Mouse (Mus musculus): ENCODE data around the gene Ssmem1.
A peak's percentile ranks its signal among the peaks of the same experiment; 100 is the strongest.

Ssmem1 gene

DNA sequence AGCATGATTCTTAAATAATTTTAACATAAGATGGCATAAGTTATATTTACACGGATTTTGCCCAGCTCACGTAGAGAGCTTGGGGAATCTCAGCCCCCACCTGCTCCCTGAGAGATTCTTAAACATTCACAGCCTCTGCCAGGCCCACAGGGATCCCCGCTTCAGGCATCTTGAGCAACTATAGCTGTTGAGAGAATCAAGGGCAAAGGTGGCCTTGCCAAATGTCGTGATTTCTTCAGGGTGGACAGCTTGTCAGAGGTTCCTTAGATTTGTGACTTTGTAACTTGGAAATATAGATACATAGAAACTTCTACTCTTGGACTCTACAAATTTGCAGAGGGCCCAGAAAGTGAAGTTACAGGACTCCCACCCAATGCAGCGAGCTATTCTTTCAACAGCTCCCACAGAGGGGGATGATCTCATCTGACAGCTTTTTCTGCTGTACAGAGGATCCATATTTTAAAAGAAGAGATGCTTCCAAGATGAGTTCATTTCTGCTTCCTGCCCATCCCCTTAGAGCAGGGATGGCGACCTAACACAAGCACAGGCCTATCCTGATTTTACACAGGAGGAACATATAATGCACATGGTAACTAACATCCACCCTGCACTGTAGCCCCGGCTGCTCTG lies 43.8 kb downstream of the Ssmem1 start:
- no peak for DNase-seq (ENCODE audit: inconsistent ontology term)

DNA sequence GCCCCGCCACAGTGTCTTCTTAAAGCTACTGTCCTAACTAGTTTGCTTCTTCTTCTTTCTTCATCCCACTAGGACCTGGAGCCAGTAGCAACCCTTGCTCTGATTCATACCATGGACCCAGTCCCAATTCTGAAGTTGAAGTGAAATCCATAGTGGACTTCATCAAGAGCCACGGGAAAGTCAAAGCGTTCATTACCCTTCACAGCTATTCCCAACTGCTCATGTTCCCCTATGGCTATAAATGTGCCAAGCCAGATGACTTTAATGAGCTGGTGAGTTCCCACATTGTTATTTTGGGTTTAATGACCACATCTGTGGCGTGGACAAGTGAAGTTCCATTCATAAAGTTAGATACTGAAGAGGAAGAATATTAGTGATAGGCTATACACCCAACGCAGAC lies 44.4 kb downstream of the Ssmem1 start:
- DNase-seq (ENCODE audit: inconsistent ontology term): no peak

DNA sequence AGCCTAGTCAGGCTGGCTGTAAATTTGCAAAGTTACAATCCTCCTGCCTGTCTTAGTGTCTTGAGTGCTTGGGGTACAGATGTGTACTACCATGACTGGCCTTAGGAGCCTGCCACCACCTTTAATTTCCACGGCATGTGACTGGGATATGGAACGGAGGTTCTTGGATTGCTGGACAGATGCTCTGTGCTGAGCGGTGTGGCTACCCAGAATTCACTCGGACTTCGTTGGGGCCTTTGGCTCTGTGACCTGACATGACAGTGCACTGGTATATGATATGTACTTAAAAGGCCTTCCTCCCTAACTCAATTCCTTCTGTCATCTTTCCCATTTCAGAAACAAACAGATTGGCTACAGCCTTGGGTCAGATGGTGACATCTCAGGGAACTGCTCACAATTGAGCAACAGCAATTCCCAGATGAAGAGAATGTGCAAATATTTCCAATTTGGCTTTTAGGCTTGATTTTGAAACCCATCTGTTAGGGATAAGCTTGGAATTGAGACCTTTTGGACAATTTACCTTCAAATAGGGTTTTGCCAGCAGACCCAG lies 45.0 kb downstream of the Ssmem1 start:
- no peak for DNase-seq (ENCODE audit: inconsistent ontology term)

DNA sequence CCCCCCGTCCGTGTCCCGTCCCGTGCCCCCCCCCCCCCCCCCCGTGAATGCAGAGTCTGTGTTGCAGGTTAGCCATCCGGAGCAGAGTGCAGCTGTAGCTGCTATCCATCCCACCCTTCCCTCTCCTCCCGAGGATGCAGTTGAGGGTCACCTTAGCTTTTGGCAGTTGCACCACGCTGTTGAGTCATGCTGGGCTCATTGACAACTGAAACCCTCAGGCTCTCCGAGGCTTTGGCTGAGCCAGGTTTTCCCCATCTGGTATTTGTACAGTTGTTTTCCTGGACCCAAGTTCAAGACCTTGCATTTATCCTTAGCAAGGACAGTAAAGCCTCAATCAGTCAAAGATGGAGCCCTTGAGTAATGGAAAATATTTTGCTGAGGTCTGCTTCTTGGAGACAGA lies 46.4 kb downstream of the Ssmem1 start:
- DNase-seq (ENCODE audit: inconsistent ontology term): peak; percentile 53

DNA sequence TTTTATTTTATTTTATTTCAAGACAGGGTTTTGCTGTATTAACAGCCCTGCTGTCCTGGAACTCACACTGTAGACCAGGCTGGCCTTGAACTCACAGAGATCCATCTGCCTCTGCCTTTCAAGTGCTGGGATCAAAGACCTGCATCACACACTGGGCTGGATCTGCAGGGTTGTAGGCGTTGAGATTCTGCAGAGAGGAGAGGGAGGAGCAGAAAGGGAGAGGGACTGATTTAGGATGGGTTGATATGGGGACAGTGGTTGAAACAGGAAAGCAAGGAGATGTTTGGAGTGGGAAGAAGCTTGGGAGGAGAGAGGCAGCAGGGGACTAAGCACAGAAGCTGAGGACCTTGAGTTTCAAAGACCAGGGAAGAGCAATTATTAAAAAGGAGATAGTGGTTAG lies 50.1 kb downstream of the Ssmem1 start:
- no peak for DNase-seq (ENCODE audit: inconsistent ontology term)

DNA sequence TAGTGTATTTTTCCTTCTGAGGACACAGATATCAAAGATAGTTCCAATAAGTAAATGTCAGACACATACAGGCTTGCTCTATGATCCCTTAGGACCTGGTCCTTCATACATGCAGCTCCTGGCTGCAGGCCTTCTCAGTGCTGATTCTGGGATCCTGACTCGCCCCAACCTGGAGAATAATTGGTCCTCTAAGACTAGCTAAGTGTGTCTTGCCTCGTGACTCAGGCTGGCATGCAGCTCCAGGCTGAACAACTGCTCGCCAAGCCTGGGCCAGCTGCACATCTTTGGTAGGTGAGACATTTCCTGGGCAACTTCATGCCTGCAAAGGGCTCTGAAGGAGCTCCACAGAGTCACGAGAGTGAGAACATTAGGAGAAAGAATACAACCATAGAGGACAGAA lies 52.5 kb downstream of the Ssmem1 start:
- DNase-seq (ENCODE audit: inconsistent ontology term): no peak

DNA sequence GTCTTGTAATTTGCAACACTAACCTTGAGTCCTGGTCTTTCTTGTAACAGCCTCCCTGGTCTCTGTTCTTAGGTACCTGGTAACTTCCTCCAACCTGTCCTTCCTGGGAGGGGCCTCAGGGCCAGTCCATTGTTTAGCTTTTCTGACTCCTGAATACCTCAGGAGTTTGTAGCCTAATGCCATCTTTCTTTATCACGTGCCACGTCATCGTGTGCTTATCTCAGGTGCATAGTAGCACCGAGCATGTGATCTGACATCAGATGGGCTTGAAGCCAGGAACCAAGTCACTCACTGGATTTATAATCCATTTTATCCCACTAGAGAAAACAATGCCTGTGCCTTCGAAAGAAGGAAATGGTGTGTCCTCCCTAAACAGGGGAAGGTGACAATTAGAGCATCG lies 53.9 kb downstream of the Ssmem1 start:
- no peak for DNase-seq (ENCODE audit: inconsistent ontology term)

DNA sequence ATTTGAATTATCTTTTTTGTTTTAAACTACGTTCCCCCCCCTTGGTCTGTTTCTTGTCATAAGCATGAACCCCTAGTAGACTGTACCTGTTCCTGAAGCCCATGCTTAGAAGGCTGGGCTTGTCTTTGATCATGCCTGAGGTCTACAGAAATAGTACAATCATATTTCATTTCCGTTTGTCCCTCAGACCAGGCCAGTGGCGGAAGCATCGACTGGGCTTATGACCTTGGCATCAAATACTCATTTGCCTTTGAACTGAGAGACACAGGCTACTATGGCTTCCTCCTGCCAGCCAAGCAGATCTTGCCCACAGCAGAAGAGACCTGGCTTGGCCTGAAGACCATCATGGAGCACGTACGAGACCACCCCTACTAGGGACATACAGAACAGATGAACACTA lies 54.4 kb downstream of the Ssmem1 start:
- DNase-seq (ENCODE audit: inconsistent ontology term): no peak

DNA sequence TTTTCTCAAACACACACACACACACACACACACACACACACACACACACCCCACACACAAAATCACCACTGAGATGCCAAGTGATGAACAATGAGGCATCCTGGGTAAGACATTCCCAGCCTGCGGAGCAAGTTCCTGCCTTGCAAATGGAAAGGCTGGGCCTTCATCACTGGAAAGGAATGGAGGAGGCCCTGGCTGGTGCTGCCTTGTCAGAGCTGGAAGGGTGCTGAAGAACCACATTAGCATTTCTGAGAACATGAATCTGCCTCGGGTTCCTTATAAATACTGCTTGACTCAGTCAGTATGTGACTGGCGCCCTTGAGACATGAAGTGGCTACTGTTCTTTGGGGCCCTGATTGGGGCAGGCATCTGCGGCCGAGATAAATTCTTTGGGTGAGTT lies 58.4 kb downstream of the Ssmem1 start, which contains the start of gene Cpa4:
Cpa4 (plus strand) TSS at position 301 of the 400 bp plus-strand sequence.
- DNase-seq (ENCODE audit: inconsistent ontology term): no peak

DNA sequence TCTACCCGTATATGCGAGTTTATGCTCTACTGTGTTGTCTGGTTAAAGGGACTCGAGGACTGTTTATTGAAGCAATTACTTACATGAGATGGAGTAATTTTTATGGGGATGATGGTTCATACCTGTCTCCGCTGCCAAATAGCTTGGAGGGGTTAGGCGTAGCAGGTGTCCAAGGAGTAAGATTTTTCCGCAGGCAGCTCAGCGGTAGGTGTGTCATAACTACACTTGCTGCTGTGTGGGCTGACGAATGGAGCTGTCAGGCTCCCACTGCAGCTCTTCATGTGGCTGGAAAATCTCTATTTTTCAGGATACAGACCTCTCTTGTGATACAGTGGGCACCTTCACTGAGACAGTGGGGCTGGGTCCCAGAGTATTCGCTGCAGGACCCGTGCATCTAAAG lies 59.7 kb downstream of the Ssmem1 start:
- no peak for DNase-seq (ENCODE audit: inconsistent ontology term)
